Mouse (Mus musculus) splenic B cell, adult 2 months (primary cell): ENCODE measurements around the gene Mylk.

Source experiments
- DNase-seq: peaks from one replicate; pipeline ENCODE4 v3.0.0-alpha.2; 2011; ENCODE audit warnings: low read depth, low spot score
- H3K27me3 ChIP-seq: 2 replicates; pipeline ENCODE4 v1.6.1; 2012; ENCODE audit warnings: mild to moderate bottlenecking, low read length, moderate library complexity, mixed read lengths; ENCODE audit not compliant: control insufficient read depth, poor library complexity, insufficient read depth, severe bottlenecking
- H3K36me3 ChIP-seq: 2 replicates; pipeline ENCODE4 v1.6.1; 2012; ENCODE audit warnings: mild to moderate bottlenecking, low read length, moderate library complexity, mixed read lengths; ENCODE audit not compliant: control insufficient read depth, poor library complexity, insufficient read depth, severe bottlenecking

Gene Mylk

GRCm38 (mm10) chr16:34752977-34753376 is 8.0 kb downstream of the Mylk start:
- DNase-seq, result no peak
- H3K36me3 ChIP-seq, result no peaks in the 10 kb centered on the region
- H3K27me3 ChIP-seq, result no peaks in the 10 kb centered on the region

GRCm38 (mm10) chr16:34756991-34757390 is 12.0 kb downstream of the Mylk start:
- H3K27me3 ChIP-seq, result no peaks in the 10 kb centered on the region
- H3K36me3 ChIP-seq, result no peaks in the 10 kb centered on the region
- DNase-seq, result no peak

GRCm38 (mm10) chr16:34758205-34758604 is 13.2 kb downstream of the Mylk start:
- H3K27me3 ChIP-seq, result no peaks in the 10 kb centered on the region
- no peaks in the 10 kb centered on the region for H3K36me3 ChIP-seq
- no peak for DNase-seq

GRCm38 (mm10) chr16:34763959-34764591 is 19.1 kb downstream of the Mylk start:
- Histone ChIP-seq H3K27me3 (no peaks in the 10 kb centered on the region), H3K36me3 (no peaks in the 10 kb centered on the region)
- no peak for DNase-seq

- no peak for DNase-seq
- Histone ChIP-seq H3K27me3 (no peaks in the 10 kb centered on the region), H3K36me3 (no peaks in the 10 kb centered on the region)
These were observed 20.7 kb downstream of the Mylk start for GRCm38 (mm10) chr16:34765666-34766065.

GRCm38 (mm10) chr16:34766193-34766592 is 21.2 kb downstream of the Mylk start:
- Histone ChIP-seq H3K27me3 (no peaks in the 10 kb centered on the region), H3K36me3 (no peaks in the 10 kb centered on the region)
- no peak for DNase-seq

- no peaks in the 10 kb centered on the region for H3K36me3 ChIP-seq
- DNase-seq, result no peak
- H3K27me3 ChIP-seq, result no peaks in the 10 kb centered on the region
These were observed 22.4 kb downstream of the Mylk start for GRCm38 (mm10) chr16:34767443-34767842.

- DNase-seq, result no peak
- H3K27me3 ChIP-seq, result no peaks in the 10 kb centered on the region
- no peaks in the 10 kb centered on the region for H3K36me3 ChIP-seq
These were observed 23.4 kb downstream of the Mylk start for GRCm38 (mm10) chr16:34768436-34768835.

- no peaks in the 10 kb centered on the region for H3K27me3 ChIP-seq
- H3K36me3 ChIP-seq, result no peaks in the 10 kb centered on the region
- no peak for DNase-seq
These were observed 25.1 kb downstream of the Mylk start for GRCm38 (mm10) chr16:34770127-34770526.

GRCm38 (mm10) chr16:34772445-34773032 is 27.5 kb downstream of the Mylk start:
- DNase-seq, result no peak
- Histone ChIP-seq H3K27me3 (no peaks in the 10 kb centered on the region), H3K36me3 (no peaks in the 10 kb centered on the region)

- no peaks in the 10 kb centered on the region for H3K36me3 ChIP-seq
- no peaks in the 10 kb centered on the region for H3K27me3 ChIP-seq
- no peak for DNase-seq
These were observed 37.4 kb downstream of the Mylk start for GRCm38 (mm10) chr16:34782442-34782841.

GRCm38 (mm10) chr16:34783536-34783935 is 38.5 kb downstream of the Mylk start:
- DNase-seq, result no peak
- no peaks in the 10 kb centered on the region for H3K27me3 ChIP-seq
- H3K36me3 ChIP-seq, result no peaks in the 10 kb centered on the region

GRCm38 (mm10) chr16:34784675-34785074 is 39.7 kb downstream of the Mylk start:
- no peaks in the 10 kb centered on the region for H3K27me3 ChIP-seq
- H3K36me3 ChIP-seq, result no peaks in the 10 kb centered on the region
- no peak for DNase-seq

- Histone ChIP-seq H3K27me3 (no peaks in the 10 kb centered on the region), H3K36me3 (no peaks in the 10 kb centered on the region)
- DNase-seq, result no peak
These were observed 47.5 kb downstream of the Mylk start for GRCm38 (mm10) chr16:34792555-34792954.

GRCm38 (mm10) chr16:34793000-34793399 is 48.0 kb downstream of the Mylk start:
- no peak for DNase-seq
- no peaks in the 10 kb centered on the region for H3K27me3 ChIP-seq
- no peaks in the 10 kb centered on the region for H3K36me3 ChIP-seq

GRCm38 (mm10) chr16:34801222-34801621 is 56.2 kb downstream of the Mylk start:
- Histone ChIP-seq H3K36me3 (no peaks in the 10 kb centered on the region), H3K27me3 (no peaks in the 10 kb centered on the region)
- DNase-seq, result no peak
